In the genomic region with DNA sequence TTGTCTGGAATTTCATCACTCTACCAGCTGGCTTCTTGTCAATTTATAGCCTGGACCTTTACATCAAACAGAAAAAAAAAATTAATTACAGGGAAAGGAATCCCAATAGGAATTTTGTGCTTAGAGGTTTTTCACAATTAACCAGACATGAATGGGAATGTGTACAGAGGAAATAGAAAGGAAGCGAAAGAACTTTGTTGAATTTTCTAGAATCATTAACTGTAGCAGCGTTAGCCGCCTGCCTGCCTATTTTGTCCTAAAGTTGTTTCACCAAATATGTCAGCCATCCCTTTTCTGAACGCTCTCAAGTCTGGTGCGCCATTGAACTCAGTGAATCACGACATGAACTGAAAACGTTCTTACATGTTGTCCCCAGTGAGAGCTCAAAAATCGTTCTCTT, we compare ENCODE assay signal across 29 mouse cellular contexts.
"Had no signal": no experiment of that assay in that cellular context is flagged by ENCODE, and none has a peak within 500 bp of the region (broad histone marks: within the 10 kb centered on the region; RNA-seq: fewer than 3 reads in every experiment).

No protein-coding gene starts in this region.

- H3K4me2 ChIP-seq: heart, embryonic 11.5 days; heart, embryonic 13.5 days; heart, embryonic 15.5 days; hindbrain, embryonic 12.5 days; hindbrain, embryonic 14.5 days; intestine, embryonic 15.5 days; limb, embryonic 12.5 days; liver, embryonic 11.5 days; liver, embryonic 13.5 days; liver, embryonic 15.5 days had no signal

- H3K4me3 ChIP-seq: heart, adult 2 months; heart, embryonic 13.5 days; heart, embryonic 15.5 days; hindbrain, embryonic 10.5 days; hindbrain, embryonic 12.5 days; intestine, embryonic 15.5 days; layer of hippocampus, adult 2 months; left cerebral cortex, adult 2 months; limb, embryonic 10.5 days; limb, embryonic 12.5 days; liver, embryonic 13.5 days; liver, embryonic 15.5 days had no signal

- ATAC-seq: hindbrain, embryonic 16.5 days; inflammation-experienced regulatory T-cells, adult 6 months; intestine, embryonic 15.5 days; intestine, postnatal 0 days had no signal

- H3K36me3 ChIP-seq: heart, embryonic 13.5 days; heart, embryonic 15.5 days; hindbrain, embryonic 10.5 days; hindbrain, embryonic 12.5 days; intestine, embryonic 15.5 days; limb, embryonic 10.5 days; limb, embryonic 12.5 days; liver, embryonic 13.5 days; liver, embryonic 15.5 days had no signal

- H3K27me3 ChIP-seq: heart, embryonic 13.5 days; heart, embryonic 15.5 days; hindbrain, embryonic 12.5 days; intestine, embryonic 15.5 days; limb, embryonic 12.5 days; liver, embryonic 13.5 days; liver, embryonic 15.5 days had no signal

- H3K27ac ChIP-seq: heart, adult 2 months; heart, embryonic 13.5 days; heart, embryonic 15.5 days; hindbrain, embryonic 10.5 days; hindbrain, embryonic 12.5 days; hindbrain, embryonic 14.5 days; intestine, embryonic 15.5 days; layer of hippocampus, adult 2 months; left cerebral cortex, adult 2 months; limb, embryonic 10.5 days; limb, embryonic 12.5 days; liver, embryonic 13.5 days; liver, embryonic 15.5 days had no signal

- H3K9ac ChIP-seq: heart, embryonic 13.5 days; heart, embryonic 15.5 days; hindbrain, embryonic 12.5 days; hindbrain, embryonic 14.5 days; intestine, embryonic 15.5 days; limb, embryonic 12.5 days; liver, embryonic 13.5 days; liver, embryonic 15.5 days had no signal

- H3K4me1 ChIP-seq: hindbrain, embryonic 10.5 days; hindbrain, embryonic 12.5 days; intestine, embryonic 15.5 days; limb, embryonic 12.5 days; liver, embryonic 13.5 days; liver, embryonic 15.5 days had no signal

- H3K9me3 ChIP-seq: heart, embryonic 13.5 days; heart, embryonic 15.5 days; hindbrain, embryonic 10.5 days; hindbrain, embryonic 12.5 days; intestine, embryonic 15.5 days; limb, embryonic 10.5 days; limb, embryonic 12.5 days; liver, embryonic 13.5 days; liver, embryonic 15.5 days had no signal

- DNase-seq: gastrocnemius, postnatal 14 days; gastrocnemius, postnatal 36 days; heart, adult 11 months; heart, adult 2 months; heart, postnatal 14 days; heart, postnatal 4 days; kidney, adult 18-20 months; kidney, adult 8-10 months; kidney, postnatal 10 days; kidney, postnatal 25 days; kidney, postnatal 4 days; liver; liver, embryonic 13.5 days had no signal
